Mouse (Mus musculus): ENCODE data around the gene Klhl8.

The Klhl8 gene

DNA sequence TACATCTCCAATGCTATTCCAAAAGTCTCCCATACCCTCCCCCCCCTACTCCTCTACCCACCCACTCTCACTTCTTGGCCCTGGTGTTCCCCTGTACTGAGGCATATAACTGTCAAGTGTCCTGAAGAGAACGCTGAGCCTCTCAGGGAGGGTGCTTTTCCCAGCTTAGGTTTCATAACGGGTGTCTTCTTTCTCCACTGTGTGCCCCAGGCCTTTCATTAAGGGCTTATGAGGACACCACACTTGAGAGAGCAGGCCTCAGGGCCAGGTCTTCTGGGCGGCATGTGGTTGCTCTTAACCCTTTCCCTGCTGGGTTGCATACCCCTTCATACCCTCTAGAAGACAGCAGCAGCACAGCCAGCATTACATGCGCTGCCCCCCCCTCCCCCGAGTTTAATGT lies 64.5 kb downstream of the Klhl8 start:
- no peak for DNase-seq (ENCODE audit: low spot score in 2 of 2)

DNA sequence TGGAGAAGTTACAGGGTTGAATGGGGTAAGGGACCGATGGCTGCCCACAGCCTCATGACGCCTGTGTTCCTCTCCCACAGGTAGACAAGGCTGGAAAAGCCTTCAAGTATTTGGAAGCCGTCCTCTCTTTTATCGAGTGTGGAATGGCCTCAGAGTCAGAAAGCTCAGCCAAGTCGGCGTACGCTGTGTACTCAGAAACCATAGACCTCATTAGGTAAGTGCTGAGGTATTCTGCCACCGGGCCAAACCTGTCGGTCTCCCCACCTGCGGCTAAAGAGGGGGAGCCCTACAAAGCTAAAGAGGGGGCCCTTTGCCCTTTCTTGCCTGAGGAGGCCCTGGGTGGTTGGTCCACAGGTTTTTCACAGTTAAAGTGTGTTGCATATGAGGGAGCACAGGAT lies 64.9 kb downstream of the Klhl8 start:
- no peak for DNase-seq (ENCODE audit: low spot score in 2 of 2)

DNA sequence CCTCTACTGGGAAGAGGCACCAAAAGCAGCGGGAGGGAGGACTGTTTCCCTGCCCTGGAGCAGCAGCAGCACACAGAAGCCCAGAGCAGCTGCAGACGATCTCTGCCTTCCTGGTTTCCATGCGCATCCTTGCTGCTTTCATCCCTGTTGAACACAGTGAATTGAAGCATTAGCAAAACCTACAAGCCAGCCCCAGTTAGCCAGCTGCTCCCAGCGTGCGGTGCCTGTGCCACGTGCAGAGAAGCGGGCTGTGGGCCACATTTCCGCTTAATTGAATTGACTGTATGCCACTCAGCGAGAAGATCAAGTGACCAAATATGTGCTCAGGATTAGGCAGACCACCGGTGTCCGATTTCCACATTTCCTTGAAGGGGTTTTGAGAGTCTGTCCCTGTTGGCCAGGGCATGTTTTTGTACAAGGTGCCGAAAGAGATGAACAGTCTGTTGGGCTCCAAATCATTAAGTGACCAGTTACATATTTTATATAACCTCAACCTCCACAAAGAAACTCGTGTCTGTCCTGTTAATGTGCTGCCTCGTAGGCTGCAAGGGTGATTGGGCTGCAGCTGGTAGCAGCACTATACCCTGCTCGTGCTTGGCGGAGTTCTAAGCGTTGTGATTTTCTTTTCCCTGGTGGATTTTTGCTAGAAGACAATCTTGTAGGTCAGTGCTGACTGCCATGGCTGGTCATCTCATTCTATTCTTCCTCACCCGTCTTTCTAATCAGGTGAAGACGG lies 65.5 kb downstream of the Klhl8 start:
- DNase-seq (ENCODE audit: low spot score in 2 of 2): no peak

DNA sequence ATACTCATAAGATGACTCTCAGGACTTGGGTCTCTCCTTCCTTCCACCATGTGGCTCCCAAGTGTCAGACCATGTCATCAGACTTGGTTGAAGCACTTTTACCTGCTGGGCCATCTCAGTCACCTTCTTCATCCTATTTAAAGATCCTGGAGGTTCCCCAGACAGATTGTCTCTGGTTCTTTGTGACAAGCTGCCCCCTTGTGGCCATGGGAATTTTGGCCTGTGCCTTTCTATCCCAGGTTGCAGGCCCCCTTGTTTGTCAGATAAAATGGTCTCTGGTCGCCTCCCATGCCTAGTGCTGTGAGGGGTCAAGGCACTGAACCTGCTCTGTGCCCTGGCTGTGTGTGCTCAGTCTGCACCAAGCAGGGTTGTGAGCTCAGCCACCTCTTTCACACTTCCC lies 67.1 kb downstream of the Klhl8 start:
- DNase-seq (ENCODE audit: low spot score in 2 of 2): no peak

DNA sequence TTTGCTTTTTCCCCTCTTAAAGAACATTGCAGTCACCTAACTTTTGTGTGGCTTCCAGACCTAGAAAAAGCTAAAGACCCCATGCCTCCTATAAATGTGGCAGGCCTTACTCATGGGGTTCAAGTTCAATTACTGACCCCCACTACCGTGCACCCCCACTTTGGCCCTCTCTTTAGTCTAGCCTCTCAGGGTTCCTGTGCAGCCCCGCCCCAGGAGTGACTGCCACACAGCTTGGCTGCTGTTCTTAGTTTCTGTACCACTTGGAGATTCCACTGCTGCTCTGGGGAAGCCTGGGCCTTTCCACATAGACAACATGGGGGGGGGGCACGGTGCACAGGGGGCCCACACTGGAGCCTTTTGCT lies 71.8 kb downstream of the Klhl8 start:
- no peak for DNase-seq (ENCODE audit: low spot score in 2 of 2)

DNA sequence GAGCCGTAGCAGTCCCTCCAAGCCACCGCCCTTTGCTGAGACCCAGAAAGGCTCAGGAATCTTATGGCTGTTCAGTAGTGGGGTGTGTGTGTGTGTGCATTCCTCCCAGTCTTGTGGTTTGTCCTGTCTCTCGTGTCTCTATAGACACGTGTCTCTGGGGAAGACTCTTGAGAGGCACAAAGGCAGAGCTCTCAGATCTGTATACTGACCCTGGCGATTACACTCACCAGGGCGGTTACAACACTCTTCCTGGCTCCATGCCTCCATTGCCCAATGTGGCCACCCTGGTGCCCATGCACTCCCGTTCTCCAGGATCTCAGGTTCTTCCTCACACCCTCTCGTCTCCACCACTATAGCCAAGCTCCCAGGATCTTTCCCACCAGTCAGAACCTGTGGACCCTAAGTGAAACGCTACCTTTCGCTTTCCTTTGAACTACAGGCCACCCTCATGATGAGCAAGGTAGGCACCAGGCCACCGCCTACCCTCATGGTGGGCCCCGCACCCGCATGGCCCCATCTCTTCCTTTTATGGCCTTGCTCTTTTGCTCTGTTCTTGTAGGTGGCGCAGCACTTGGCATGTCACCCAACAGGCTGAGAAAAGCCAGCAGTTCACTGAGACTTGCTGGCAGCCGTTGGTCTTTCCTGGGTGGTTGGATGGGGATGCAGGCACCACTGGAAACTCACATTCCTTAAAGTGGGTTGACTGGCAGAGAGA lies 72.4 kb downstream of the Klhl8 start:
- no peak for DNase-seq (ENCODE audit: low spot score in 2 of 2)

DNA sequence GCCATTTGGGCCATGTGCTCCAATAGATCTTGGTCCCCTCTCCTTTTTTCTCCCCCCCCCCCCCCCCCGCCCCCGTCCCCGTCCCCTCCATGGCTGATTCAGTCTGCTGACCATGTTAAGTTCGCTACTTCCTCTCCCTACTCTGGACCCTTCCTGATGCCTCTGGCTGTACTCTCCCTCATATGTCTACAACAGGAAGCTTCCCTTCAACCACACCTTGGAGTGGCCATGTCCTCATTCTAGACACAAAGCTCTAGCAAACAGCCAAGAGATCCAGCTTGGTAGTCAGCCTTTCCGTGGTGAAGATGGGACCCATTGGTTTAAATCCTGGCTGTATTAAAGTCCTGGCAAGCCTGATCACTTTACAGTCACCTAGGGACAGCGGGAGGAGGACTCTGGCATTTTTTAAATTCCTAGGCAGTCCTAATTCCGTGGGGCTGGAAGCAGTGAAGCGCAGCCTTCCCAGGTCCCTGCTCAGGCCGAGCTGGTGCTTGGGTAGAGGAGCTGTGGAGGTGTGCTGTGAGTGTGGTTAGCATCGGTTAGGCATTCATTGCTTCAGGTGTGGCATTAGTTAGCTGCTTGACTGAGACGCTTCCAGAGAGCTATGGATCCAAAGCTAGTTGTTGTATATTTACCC lies 74.8 kb downstream of the Klhl8 start:
- no peak for DNase-seq (ENCODE audit: low spot score in 2 of 2)

DNA sequence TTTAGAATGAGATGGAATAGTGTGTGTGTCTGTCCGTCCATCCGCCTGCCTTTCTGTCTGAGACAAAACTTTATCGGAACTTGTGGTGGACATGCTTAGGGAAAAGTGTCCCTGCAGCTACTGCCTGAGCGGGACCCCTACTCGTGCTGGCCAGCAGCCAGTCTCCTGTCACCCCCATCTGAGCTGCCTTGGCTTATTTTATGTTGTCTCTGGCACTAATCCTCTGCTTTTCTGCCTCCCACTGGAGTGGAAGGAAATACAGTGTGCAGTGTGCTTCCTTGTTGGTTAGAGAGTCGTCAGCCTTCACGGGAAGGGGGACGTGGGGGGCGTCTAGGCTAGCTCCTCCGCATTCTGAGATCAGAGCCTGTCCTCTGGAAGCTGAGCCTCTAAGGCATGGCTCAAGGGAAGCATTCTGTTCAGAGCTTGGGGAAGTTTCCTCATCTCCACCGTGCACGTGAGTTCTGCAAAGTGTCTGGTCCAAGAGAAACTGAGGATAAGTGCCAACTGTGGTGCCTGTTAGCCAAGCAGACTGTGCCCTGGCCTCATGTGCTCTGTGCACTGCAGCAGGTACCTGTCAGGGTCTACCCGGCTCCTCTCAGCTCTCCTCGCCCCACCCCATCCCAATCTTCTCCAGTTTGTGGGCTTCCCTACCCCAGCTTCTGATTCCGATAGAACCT lies 75.5 kb downstream of the Klhl8 start:
- no peak for DNase-seq (ENCODE audit: low spot score in 2 of 2)

DNA sequence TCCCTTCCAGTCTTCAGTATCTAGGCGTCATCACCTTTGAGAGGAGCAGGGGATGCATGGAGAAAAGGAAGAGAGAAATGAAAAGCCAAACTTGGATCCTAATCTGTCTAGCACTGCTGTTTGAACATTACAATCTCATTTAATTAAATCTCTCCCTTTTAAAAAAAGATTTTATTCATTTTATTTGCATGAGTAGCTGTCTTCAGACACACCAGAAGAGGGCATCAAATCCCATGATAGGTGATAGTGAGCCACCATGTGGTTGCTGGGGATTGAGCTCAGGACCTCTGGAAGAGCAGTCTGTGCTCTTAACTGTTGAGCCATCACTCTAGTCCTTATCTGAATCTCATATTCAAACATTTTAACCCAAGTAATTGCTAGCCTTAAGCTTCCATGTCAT lies 80.2 kb downstream of the Klhl8 start:
- no peak for DNase-seq (ENCODE audit: low spot score in 2 of 2)

DNA sequence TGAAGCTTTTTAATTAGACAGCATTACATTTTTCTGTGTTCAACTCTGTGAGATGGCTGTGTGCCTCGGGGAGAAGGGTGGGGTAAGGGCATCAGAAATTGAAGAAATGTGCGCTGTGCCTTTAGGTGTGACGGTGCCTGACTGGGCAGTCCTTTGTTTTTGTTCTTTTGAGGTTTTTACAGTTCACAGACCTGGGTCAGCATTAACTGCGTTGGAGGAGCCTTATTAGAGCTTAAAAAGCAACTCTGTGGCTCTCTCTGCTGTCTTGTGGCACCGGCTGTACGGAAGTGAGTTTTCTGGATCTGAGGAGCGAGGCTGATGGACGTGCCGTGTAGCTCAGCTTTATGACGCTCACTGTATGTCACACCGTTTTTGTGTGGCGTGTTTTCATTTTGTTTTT lies 81.9 kb downstream of the Klhl8 start:
- no peak for DNase-seq (ENCODE audit: low spot score in 2 of 2)

DNA sequence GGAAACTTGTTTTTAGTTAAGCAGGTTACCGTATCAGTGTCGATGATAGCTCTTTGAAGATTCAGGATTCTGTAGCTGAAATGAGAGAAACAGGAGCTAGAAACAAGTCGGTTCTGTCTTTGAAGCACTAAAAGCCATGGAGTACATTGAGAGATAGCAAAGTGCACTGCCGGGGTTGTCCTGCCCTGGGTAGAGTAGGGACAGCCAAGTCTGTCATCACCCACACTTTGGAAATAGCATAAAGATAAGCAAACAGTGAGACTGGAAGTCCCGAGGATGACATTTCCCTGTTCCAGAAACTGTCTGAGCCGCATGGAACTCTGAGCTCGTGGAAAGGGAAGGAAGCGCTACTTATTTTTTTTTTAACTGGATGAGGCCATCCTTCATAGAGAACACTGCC lies 82.3 kb downstream of the Klhl8 start:
- no peak for DNase-seq (ENCODE audit: low spot score in 2 of 2)

DNA sequence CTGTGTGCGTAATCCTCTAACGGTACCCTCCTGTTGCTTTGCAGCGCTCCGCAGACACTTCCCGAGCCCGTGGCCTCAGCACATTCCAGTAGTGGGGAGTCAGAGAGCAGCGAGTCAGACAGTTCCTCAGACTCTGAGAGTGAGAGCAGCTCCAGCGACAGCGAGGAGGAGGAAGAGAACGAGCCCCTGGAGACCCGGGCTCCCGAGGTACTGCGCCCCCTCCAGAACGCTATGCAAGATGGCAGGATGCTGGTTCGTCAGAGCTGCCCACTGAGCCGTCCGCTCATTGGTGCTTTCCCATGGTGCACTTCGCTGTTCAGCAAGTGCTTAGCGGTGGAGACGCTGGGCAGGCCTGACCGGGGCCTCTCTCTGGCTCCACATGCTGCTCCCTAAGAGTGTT lies 82.8 kb downstream of the Klhl8 start:
- no peak for DNase-seq (ENCODE audit: low spot score in 2 of 2)

DNA sequence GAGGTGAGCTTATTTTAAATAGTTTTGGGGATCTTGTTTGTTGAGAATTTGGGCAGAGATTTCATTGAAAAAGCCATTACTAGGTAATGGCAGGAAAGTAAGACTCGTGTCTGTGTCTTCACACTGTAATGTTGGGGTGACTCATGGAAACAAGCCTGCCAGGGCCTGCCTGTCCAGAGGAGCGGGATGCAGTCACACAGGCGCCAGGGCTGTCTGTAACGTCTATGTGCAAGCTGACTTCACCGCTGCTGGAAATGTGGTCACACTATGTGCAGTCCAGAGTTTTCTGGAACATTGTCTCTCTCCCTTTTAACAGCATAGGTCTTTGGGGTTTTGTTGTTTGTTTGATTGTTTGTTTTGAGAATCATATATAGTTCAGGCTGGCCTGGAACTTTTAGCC lies 88.1 kb downstream of the Klhl8 start:
- DNase-seq (ENCODE audit: low spot score in 2 of 2): no peak

DNA sequence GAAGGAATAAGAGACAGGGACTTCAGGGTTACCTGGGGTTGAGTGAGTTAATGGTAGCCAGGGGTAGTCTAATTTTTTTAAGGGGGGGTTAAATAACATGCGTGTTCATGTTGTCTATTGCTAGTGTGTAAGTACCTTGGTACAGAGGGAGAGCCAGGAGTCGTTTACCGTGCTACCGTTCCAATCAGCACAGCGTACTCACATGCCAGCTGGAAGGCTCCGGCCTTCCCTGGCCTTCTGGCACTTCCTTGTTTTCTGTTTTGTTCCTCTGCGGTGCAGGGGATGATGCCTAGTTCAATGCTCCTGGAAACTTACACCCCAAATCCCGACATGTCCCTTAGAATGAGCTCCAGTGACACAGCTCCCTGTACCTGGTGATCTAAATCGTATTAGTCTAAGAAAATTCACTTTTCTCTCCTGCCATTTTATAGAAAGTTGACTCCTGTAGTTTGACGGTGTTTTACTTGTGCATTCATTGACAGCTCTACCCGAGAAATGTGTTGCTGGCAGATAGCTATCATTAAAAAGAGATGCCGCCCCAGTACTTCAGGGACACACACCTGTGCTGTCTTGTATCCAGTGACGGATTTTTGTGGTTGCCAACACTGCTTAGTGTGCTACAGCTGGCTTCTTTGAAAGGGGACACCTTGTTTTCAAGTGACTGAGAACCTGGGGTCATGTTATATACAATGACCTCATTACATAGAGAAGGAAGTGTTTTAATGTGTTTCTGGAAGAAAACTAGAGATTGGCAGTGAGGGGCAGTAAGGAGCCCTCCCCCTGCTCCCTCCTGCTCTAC lies 89.4 kb downstream of the Klhl8 start:
- no peak for DNase-seq (ENCODE audit: low spot score in 2 of 2)

DNA sequence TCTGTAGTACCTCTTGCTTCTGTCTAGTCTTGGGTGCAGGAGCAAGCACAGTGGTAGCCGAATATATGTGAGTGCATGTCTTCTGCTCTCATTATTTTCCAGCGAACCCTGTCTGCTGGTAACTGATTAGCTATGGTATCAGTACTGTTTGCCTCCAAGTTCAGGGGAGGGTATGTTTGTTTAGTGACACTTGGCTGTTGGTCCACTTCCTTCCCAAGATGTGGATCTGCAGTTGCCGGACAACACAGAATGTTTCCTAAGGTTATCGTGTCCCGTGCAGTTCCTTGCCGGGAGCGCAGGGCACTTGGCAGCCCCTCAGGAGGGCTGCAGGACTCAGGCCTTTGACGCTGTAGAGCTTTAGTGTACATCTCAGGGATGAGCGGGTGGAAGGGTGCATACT lies 90.0 kb downstream of the Klhl8 start:
- no peak for DNase-seq (ENCODE audit: low spot score in 2 of 2)

DNA sequence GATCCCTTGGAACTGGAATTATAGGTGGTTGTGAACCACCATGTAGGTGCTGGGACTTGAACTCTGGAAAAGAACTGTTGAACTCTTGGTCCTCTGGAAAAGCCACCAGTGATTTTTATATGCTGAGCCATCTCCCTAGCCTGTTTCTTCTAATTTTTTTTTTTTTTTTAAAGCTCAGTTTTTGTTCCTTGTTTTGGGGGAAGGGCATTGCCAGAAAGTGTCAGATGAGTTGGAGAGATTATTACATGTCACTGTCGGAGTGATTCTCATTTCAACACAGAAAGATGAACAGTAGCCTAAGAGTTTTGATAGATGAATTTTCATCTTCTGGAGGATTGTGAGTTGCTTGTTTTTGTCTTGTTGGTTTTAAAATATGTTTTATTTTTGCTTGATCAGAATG lies 91.4 kb downstream of the Klhl8 start:
- no peak for DNase-seq (ENCODE audit: low spot score in 2 of 2)

DNA sequence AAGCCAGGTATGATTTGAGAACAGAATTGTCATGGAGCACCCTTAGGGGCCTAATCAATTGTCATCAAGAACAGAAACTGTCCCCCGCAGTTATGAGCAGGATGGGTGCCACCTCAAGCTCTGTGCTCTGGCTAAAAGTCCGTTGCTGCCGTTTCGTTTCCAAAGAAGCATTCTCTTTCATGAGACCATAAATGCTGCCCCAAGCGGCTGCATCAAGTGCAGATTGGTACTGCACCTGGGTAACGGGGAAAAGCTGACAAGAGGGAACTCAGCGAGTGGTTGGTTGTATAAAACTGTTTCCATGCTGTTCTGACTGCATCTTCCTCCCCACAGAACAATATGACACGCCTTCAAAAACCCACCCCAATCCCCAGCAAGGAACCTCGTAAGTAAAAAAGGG lies 92.5 kb downstream of the Klhl8 start:
- no peak for DNase-seq (ENCODE audit: low spot score in 2 of 2)

DNA sequence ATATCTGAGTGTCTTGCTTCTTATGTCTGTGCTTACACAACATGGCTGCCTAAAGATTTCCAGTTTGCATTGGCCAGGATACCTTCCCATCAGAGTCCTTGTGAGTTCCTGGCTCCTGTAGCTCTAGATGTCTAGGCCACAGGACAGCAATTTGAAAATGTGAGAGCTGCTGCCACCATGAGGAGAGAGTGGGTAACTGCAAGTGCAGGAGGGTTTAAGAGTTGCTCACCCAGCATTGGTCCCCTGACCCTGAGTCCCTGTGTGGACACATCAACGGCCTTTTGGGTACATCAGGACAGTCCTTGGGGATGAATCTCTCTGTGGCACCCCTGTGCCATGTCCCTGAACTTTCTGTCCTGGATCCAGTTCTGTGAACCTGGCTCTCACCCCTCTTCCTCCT lies 93.3 kb downstream of the Klhl8 start:
- peak; percentile 43 to 70 for DNase-seq (ENCODE audit: low spot score in 2 of 2)

DNA sequence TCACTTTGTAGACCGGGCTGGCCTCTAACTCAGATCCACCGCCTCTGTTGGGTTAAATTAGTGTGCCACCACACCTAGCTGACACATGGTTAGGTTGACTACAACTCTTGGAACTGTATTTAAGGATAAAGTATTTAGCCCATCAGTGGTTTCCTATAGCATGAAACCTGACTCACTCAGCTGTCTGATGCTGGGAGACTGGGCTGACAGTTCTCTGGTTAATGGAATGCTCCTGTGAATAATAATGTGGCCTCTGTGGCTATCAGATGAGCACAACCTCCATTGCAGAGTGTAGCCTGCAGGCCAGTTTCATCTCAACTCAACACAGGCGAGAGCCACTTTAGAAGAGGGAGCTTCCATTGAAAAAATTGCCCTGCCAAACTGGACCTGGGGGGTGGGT lies 94.3 kb downstream of the Klhl8 start:
- no peak for DNase-seq (ENCODE audit: low spot score in 2 of 2)

DNA sequence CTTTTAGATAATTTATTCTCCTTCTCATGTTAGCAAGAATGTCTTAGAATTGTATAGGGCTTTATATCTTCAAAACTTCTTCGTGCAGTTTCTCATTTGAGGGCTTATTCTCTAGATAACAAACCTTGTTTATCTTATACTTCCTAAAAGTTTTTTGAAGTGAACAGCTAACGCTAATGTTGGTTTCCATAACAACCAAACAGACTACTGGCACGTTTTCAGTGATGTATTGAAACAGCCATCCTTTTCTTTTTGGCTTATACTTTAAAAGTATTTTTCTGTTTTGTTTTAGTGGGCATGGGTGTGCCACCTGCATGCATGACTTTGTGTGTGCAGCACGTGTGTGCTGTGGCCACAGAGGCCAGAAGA lies 95.8 kb downstream of the Klhl8 start:
- DNase-seq (ENCODE audit: low spot score in 2 of 2): no peak

DNA sequence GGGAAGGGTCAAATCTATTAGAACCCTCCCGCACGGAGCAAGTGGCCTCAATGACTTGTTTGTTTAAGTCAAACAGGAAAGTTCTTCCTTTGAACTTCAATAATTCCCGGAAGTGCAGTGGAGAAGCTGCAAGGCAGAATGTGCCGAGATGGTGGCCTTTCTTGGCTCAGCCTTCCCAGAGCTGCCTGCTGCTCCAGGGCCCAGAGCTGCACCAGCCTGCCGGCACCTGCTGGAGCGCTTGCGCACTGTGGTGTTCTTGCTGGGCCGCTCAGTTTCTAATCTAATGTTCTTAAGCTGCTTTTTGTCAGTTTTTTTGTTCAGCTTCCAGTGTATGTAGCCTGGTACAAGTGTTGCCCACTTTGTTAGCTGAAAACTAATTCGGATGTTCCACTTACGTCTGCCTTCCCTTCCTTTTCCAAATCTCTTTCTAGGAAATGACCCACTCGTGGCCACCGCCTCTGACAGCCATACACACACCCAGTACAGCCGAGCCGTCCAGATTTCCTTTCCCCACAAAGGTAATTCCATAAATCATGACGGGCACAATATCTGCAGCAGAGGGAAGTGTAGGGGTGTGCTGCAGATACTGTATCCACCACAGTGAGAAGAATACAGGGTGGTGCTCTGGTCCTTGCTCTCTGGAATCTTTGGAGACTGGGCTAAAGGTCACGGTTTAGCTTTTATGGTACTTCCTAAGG lies 96.4 kb downstream of the Klhl8 start:
- no peak for DNase-seq (ENCODE audit: low spot score in 2 of 2)

Measured in frontal cortex, postnatal 10 days (tissue).